Mouse (Mus musculus) inflammation-experienced regulatory T-cells, adult 6 months (primary cell): ENCODE data around the gene Alg9. TPM values are rescaled to one million over a fixed set of nuclear protein-coding genes. Genes with fewer than 3 reads are reported as not detected.
"Not testable (repeated sequence)": the region's sequence is repeated elsewhere in the genome, so short reads cannot be mapped to it uniquely, and the experiment has no call there.

Experiments used
- ATAC-seq: one replicate; pipeline ENCODE4 v1.8.0; 2017
- polyA plus RNA-seq, 3 experiments: library from polyadenylated mRNA; unstranded; fragments of 100-300 nt; shearing (Covaris generic); gene quantifications; one replicate each; pipeline ENCODE4 v1.2.1; 2017

Gene Alg9
- polyA plus RNA-seq, 3 experiments from 2014 or later: 7.2 to 9.4 (median 8.8) TPM

DNA sequence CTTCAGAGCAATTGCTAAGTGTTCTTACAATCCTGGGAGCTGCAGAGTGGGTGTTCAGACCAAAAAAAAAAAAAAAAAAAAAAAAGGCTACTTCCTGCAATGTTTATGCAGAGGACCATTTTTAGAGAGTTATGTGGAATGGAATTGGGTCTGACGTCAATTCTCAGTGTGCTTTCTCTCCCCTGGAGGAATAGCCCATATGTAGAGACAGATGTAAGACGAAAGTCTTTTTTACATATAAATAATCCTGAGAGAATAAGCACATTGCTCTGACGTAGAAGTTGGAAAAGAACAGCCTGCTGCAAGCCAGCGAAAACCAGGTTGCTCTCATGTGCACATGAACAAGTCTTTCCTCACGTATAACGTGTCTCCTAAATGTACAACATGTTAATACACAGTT, 44.9 kb downstream of the Alg9 start:
- ATAC-seq: no peak

DNA sequence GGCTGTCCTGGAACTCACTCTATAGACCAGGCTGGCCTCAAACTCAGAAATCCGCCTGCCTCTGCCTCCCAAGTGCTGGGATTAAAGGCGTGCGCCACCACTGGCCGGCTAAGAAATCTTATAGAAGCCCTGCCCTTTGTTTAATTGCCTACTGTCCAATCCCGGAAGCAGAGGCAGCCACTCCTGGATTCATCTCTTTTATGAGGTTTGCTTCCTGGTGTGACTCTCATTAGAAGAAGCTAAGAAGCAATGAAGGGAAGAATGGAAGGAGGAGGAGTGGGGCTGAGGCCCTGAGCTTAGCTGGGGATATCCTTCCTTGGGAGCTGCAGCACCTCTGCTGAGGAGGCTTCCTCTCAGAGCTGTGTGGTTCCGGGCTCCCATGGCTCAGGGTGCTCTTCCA, 46.8 kb downstream of the Alg9 start:
- no peak for ATAC-seq

DNA sequence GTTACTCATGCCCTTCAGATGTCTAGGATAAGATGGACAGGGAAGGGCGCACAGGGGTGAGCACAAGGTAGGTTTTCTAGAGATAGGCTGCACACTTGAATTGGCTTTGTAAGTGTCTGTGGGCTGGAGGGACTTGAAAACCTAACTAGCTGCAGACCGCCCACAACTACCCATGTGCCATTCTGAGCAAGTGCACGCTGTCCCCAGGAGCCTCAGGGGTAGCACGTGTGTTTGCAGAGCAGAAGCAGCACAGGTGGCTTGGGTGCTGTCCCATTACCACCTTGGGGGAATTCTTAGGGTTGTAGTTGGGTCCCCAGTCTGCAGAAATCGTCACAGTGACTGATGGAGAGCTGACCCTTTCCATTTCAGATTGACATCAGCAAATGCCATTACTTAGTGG, 47.4 kb downstream of the Alg9 start:
- no peak for ATAC-seq

DNA sequence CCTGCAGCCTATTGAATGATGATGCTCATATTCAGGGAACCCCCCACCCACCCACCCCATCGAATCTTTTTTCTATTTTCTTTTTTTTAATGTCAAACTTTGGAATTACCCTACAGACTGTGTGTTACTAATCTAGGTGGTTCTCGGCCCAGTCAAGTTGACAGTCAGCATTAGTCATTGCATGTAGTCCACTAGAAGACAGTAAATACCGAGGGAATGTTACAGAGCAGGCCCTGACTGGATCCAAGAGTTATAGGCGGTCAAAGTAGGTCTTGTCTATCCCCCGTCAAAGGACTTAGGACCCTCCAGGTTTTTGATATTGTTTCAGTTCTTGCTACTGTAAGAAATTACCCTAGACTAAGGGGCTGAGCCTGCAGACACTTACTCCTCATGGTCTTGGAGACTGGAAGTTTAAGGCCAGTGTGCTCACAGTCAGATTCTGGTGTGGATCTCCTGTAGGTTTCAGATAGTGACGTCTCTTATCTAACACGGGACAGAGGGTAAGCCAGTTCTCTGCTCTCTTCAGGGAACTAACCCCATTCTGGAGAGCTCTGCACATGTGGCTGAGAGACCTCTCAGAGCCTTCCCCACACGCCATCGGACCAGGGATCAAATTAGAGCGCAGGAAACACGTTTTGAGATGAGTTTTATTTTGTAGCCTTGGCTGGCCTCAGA, 49.1 kb downstream of the Alg9 start:
- no peak for ATAC-seq

DNA sequence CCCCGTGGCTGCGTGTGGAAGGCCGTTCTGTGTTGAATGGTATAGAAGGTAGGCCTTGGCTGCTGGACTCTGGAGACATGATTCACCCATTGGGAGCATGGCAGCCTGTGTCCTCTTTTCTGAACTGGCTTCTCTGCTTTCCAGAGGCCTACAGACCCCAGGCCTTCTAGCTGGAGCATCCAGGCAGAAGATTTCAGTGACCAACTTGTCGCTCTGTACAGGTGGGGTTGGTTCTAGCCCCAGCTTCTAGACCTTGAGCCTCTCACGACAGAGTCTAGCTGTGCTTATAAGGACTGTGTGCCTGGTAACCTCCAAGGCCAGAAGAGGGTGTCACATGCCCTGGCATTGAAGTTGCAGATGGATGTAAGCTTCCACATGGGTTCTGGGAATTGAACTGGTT, 56.7 kb downstream of the Alg9 start:
- ATAC-seq: no peak

DNA sequence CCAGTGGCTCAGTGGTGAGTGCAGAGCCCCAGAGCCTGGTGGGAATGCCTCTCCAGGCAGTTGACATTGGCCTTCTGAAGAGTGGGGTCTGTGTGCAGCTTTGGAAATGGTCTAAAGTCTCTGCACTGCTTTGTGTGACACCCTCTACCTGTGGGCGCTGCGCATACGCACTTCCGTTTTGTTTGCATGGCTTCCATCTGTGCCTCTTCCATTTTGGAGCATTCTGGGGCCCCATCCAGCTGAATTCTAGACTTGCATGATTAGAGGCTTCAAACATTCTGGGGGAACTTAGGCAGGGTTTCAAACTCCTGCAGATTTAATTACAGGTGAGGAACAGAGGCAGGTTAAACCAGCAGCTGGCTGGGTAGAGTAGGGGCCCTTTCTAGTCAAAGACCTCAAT, 57.3 kb downstream of the Alg9 start:
- ATAC-seq: no peak

DNA sequence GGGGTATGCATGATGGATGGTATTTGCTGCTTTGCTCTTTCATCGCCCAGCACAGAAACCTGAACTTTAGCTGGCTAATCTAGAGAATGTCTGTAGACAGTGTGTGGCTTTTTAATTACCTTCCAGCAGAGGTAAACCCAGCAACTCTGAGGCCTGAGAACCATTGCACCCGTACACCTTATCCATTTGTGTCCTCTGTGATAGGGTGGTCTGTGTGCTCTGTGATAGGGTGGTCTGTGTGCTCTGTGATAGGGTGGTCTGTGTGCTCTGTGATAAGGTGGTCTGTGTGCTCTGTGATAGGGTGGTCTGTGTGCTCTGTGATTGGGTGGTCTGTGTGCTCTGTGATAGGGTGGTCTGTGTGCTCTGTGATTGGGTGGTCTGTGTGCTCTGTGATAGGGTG, 57.8 kb downstream of the Alg9 start:
- ATAC-seq: not testable (repeated sequence)

DNA sequence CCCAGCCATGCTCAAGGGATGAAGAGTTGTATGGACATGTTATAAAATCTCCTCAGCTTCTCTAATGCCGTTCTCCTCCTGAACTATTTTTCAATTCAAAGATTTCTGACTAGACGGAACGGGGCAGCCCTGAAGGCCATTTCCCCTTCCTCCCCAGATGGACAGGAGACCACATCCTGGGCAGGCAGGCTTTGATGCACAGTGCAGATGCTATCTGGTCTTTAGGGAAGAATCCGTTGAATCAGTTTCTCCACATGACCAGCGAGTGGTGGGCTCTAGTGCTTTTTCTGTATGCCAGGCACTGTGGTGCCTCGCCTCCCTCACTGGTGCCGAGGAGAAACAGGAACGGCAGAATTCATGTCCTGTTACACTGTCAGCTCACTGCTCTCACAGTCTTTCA, 59.0 kb downstream of the Alg9 start:
- no peak for ATAC-seq

DNA sequence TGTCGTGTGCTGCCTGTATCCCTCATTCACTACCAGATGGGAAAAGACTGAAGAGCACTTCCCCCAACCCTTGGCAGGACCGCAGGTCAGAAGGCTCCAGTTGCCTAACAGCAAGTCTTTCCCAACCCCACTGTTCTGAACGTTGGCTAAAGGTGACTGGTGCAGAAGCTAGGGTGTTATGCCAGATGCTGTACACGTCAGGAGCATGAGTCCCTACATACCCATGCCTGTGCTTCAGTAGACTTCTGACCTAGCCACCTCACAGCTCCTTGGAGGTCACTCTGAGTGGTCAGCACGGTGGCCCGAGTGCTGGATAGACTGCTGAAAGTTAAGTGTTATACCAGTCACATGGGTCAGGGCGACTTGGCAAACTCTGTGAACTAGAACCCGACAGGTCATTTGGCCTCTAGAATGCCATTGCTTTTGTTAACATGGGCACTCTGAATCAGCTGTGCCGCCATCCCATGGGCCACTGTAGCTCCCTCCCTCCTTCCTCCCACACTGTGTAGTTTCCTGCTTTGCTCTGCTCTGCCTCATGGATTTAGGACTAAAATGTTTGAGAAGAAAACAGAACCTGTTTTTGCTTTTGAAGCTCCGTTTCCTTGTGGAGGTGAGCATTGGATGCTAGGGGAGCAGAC, 60.4 kb downstream of the Alg9 start:
- ATAC-seq: no peak

DNA sequence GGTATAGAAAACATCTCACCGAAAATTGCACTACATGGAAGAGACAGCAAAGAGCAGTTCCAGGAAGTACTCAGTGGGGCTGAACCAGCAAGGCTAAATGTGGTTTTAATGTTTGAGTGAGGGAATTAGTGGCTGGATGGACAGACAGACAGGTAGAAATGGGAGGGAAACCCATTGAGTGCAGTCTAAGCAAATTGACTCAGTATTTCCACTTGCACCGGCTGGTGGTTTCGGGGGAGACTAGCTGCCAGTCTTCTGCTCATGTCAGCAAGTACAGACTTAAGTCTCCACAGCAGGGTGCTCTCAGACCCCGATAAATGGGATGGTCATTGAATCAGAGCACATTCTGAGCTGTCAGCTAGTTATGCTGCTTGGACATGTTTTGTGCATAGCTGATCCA, 61.3 kb downstream of the Alg9 start:
- peak; percentile 71 for ATAC-seq

DNA sequence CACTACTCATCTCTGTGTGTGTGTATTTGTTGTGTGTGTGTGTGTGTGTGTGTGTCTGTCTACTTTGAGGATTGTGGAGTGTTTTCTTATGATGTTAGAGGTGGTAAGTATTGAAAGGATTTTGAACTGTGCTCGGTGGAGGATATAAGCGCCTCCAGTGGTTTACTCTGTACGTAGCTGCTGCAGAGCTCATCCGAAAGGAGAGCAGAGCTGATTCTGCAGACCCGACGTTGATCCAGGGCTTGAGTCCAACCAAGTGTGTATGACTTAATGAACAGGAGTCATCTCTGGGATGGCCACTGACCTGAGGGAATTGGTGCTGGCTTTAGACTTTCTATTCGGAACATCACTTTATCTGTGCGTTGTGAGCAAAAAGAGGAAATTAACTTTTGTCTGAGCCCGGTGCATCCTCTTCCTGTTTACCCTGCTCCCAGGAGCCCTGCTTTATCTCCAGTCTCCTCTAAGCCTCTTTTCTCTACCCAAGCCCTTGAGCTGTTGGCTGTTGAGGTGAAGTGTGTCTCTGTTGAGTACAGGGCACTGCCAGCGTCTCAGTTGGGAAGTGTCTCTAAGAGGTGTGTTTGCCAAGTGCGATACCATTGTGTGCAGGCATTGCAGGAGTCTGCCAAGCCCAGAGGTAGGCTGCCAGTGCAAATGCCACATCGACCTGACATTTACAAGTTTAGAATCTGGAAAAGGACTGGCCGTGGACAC, 66.4 kb downstream of the Alg9 start:
- peak; percentile 56 for ATAC-seq

DNA sequence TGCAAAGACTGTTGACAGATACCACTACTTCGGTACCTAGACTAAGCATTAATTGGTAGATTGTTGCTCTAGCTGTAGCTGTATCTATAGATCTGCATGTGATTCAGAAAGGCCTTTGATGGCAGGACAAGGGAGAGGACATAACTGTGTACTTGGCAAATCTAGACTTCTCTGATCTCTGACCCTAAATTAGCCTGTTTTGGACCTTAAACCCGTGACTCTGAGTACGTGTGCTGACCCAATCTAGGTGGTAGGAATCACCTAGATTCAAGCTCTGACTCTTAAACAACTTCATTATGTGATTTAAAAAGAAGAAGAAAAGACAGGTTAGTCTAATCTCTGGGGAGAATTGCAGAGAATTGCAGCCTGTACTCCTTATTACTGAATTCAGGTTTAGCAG, 70.3 kb downstream of the Alg9 start, which contains the start of gene Ppp2r1b:
Ppp2r1b (plus strand) TSS at position 221 of the 400 bp plus-strand sequence.
- no peak for ATAC-seq

DNA sequence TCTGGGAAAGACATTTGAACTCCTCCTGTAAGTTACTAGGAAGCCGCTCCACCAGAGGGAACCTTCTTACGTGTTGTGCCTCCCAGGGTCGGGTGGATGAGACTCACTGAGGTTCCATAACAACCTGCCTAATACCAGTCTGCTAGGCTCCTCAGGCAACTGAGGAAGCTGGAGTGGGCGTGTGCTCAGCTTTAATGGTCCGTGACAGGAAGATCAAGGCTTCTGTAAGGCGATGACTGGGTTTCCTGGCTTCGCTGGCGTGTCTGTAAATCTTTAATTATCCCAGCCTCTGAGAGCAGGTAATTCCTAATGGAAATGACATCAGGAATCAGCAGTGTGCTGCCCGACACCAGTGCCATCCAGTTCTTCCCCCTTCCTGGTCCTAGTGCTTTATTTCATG, 70.7 kb downstream of the Alg9 start:
- no peak for ATAC-seq

DNA sequence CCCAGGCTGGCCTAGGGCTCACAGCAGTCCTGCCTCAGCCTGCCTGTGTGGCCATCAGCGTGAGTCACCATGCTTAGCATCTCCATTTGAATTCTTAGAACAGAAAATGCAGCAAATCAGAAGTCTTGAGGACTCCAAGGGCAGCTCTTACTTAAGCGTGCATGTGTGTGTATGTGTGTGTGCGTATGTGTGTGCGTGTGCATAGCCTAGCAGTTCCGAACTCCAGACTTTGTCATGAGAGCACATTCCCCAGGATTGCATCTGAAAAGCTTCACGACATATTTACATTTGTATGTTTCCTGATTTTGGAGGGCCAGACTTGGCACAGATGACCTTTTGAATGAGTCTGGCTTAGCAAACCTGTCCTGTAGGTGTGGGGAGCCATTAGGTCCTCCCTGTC, 72.3 kb downstream of the Alg9 start:
- ATAC-seq: no peak

DNA sequence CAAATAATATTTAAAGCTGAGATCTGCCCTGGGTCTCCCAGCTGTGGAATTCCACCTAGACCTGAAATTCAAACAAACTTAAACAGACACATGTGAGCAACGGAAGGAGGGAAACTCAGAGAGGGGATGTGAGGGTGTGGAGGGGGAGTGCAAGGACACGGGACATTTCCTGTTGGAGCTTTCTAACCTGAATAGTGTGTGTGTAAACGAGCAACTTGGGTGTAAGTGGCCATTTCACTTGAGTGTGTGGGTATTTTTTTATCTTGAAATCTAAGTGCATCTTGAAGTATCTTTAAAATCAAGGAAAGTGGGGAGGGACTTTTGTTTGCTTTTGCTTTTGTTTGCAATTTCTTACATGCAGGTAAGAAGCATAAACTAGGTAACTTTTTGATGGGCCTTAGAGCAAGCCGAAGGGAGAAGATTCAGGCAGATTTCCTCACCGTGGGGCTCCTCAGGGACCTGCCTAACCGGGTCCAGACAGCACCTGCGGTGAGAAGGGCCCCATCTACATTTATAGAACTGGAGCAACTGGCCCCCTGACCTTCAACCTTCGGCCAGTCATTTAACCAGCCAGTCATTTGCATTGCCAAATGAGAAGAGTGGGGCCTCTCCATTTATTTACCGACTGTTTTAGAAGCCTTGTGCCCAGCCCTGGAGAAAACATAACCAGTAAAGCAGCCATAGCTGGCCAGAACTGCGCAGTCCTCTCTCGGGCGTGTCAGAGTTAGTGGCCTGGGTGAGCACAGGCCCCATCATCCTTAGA, 73.0 kb downstream of the Alg9 start:
- ATAC-seq: no peak

DNA sequence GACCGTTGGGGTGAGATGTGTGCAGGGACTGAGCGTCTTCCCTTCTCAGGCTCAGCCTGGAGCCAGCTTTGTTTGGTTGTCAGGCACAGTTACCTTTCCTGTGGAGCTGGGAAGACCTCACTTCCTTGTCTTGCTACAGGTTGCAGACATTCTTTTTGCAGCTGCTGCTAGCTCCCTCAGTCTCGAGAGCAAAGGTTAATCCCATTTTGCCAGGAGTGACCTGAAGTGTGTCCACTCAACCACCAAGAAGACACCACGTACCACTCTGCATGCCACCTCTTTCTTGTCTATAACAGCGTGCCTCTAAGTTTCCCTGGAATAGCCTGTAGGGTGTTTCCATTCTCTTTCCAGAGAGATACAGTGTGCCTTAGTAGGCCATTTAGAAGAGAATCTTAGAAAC, 74.0 kb downstream of the Alg9 start:
- no peak for ATAC-seq

DNA sequence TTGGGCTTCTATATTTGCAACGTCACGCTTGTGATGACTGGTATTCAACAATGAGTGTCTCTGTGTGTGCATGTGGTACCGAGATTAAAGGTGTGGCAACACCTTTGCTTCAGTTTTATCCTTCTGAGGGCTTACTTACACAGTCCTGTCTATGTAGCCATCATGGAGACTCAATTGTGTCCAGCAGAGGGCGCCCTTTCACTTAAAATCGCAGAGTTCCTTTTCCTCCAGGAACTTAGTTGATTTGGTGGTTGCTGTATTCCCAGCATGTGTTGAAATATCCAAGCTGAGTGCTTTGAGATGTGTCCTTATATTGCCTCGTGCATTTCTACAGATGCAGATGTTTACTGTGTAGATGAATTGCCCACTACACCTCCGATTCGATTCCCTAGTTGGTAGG, 74.4 kb downstream of the Alg9 start:
- ATAC-seq: no peak

DNA sequence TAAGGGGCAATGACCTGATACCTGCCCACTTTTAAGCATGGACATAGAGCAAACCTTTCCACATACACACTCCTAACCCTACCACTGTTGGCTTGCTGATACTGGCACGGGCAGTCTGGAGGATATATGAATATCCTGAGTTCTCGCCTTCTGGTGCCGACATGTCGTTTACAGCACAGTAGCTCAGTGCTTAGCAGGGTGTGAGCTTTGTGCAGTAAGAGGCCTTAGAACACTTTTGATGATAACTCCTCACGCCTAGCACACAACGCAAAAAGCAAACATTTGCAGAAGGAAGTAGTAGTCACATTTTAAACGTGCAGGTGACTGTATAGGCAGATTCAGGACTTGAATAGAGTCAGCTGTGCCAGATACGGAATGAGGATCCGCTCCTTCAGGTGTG, 74.9 kb downstream of the Alg9 start:
- no peak for ATAC-seq

DNA sequence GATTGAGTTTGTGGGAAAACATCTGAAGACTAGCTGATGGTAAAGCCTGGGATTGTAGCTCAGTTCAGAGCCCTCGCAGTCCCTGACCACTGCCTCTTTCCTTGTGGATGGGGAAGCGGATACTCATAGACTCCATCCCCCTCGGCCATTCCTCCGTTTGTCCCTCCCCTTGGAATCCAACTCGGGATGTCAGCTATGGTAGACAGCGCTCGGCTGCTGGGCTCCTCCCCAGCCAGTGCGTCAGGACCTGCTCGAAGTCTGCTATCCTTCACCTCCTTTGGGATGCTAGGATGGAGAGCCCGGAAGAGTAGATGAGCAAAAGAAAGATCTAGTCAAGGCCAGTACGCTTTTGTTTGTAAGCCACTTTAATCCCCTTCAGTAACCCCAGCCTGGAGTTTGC, 75.5 kb downstream of the Alg9 start:
- ATAC-seq: no peak

DNA sequence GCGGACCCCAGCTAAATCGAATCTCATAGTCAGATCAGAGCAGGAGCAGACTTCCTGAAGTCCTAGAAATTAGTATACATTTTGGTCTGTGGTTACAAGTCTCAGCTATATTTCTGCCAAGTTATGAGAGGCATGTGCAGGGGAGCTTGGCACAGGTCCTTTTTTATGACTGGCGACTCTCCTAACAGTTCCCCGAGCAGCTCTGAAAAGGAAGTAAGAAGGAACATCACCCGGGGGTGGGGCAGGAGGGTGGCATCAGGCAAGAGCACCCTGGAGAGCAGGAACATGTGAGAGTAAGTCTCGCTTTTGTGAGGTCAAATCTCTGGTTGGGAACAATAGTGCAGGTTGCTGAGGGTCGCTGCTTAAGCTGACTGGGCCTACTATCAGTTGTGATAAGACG, 75.9 kb downstream of the Alg9 start:
- no peak for ATAC-seq

DNA sequence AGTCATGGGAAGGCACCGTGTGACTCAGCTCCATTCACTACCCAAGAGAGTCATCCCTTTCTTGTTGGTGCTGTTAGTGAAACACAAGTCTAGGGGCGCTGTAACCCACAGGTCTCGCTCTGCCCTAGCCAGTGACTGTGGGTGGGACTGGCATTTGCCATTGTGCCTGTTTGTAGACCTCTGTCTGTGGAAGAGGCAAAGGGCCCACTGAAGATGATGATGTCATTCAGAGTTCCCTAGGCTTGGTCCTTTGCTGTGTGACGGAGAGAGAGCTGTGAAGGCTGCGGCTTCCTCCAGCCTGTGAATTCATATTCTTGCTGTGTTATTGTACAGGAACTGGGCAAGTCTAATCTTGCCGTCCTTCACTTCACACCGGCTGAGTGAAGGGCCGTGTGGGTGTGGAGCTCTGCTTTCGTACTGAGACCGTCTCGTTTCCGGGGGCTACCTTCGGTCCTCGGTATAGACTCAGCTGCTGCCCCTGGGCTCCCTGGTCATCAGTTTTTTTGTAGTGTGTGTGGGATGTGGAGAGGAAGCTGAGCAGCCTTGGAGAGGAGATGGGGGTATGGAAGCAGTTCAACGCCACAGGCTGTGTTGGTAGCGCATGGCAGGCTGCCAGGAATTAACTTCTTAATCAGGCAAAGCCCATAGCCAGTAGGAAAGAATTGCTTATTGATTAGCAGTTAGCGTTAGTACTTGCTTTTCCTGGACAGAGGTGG, 78.0 kb downstream of the Alg9 start:
- peak; percentile 33 for ATAC-seq

DNA sequence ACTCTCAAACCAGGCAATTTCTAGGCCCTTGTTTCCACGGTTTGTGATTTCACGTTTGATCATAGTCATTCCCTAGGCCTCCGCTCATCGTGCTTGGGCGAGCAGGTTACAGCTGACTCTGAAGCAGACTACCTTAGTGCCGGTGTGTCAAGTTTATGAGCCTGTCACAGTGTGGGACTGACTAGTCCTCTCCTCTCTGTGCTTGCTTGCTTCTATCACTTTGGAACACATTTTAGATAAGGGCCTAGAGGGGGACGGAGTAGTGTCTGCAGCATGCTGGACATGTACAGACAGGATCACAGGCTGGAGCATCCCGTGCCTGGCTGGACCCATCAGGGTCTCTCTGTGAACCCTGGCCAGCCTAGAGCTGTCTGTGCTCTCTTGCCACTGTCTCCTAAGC, 79.6 kb downstream of the Alg9 start:
- ATAC-seq: no peak
